Mouse (Mus musculus) right cerebral cortex, postnatal 36 days (tissue): ENCODE measurements around the gene Psmd5.

ENCODE experiments used
- DNase-seq, 2 experiments: peaks; one replicate each; pipeline ENCODE4 v3.0.0; 2022; ENCODE audit warnings: low spot score in 2 of 2, mixed read lengths in 1 of 2

Psmd5 gene

DNA sequence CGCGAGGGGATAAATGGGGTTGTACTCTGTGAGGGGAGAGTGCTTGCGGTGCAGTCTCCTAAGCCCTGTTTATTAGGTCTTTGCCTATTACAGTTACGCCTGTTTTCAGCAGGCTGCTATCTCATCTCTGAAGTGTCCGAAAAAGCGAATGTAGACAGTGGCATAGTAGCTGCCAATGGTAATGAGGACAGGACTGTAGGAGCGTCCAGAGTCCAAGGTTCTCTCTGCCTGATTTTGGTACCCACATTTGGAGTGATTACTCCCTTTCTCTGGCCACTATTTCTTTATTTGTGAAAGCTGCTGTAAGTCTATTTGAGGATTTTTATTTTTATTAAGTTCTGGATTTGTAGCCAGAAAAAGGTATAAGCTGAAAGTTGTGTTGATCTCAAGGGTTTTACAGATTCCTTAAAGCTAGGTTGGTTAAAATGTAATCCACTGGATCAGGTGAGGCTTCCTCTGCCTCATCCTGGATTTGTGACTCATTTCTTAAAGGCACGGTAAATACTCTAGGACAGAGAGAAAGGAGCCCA lies at the start of gene Psmd5:
Psmd5 (minus strand) TSS at position 153 of the 530 bp plus-strand sequence.
- DNase-seq = no peak

DNA sequence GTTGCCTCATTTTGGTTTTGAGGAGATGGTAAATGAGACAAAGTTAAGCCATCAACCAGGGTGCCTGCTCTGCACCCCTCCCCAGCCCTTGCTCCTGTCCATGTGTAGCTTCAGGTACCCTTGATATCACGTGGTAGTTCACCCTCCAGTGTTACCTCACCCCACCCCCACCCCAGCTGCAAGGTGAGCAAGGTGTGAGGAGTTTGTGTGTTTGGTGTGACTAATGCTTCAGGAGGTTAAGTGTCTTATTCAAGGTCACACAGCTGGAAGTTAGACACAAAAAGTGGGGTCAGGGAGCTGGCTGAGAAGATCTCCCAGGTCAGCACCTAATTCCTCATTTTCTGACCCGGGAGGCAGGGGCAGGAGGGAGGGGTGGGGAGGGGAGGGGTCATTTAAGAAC lies 48.0 kb upstream of the Psmd5 start:
- no peak for DNase-seq

DNA sequence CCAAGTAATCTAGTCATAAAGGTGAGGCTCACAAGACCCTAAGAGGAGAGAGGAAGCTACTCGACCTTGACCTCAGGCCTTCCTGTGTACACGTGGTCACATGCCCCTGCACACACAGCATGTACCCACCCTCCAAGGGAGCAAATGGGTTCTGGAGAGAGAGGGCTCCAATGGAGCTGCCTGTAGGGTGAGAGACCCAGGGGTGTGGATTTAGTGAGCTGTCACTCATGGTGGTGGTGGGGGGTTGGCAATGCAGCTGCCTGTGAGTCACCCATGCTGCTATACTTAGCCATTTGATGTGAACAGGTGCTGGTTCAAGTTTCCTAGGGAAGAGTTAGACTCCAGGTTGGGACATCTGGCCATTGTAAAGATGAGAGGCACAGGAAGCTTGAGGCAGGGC lies 45.4 kb upstream of the Psmd5 start:
- no peak for DNase-seq

DNA sequence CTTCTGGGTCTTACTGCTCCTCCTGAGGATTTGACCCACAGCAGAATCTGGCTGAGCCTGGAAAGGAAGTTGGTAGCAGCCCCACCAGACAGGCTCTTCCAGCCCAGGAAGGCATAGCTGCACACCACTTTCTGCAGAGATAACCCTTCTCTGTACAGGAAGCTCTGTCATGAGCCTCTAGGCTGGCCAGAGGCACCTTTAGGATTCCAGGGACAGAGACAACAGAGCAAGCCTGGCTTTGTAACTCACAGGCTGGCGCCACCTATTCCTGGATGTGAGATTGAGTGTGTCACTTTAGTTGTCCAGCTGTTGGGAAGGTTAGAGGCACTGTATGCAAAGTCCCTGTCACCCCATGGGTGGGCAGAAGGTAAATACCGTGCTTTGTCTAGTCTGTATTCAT lies 40.3 kb upstream of the Psmd5 start:
- DNase-seq = no peak

GRCm38 (mm10) chr2:34914823-34915082 lies 40.0 kb upstream of the Psmd5 start:
- DNase-seq = no peak

DNA sequence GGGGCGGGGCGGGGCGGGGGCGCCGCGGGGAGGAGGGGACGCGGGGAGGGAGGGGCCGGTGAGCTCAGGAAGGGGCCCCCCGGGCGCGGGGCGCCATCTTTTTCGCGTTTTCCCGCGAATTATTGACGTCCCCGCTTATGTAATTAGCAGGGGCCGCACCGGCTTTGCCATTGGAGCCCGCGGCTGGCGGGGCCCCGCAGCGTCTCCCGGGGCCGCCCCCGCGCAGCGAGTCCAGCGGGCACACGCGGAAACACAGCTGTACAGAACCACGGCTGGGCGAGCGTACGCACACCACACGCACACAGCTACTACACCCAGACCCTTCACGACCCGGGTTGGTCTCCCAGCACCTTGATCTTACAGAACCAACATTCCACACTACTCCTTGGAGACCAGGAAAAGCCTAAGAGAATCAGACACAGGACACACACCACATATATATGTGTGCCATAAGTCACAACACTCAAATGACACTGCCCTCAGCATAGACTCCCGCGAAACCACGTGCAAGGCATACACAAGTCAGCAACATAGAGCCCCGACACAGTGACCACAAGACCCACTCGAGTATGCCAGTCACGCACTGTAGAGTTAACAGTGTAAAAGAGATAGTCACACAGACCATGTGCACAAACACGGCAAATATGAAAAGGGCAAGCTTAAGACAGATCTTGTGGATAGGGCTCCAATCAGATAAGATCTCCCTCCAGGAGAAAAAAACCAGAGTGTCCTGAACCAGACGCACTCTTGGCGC lies 39.5 kb upstream of the Psmd5 start:
- peak in 1 of 2 experiments; percentile 35 for DNase-seq

DNA sequence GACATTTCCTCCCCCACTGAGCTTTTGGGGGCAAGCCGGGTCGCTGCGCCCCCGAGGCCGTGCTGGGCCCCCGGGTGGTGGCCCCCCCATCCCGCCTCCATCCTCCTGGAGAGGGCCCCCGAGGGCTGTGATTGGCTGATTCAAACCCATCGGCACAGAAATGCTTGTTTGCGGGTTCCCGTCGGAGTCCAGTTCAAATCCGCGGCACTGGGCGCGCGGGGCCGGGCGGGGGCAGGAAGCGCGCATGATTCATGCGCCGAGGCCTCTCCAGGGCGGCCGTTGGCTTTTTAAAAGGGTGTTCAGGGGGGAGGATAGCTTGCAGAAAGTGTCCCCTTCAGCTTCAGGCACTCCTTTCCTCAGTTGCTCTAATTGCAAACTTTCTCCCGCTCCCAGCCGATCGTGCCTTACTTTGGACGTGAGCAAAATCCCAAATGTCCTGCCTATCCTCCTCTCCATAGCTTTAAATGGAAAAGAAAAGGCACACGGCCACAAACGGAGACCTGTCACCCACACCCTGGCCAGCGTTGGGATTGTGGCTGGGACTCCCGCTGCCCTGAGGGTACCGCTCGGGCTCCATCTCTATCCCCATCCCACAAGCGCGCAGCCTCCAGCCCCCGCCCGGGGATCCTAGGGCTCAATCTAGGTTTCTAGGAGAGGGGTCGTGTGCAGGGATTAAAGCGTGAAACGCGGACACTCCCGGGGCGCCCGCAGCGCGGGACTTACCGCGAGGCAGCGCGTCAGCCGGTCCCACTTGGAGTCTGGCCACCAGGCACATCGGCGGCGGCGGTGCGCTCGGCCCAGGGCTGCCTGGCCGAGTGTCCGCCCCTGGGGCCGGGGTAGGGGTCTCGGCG lies 38.7 kb upstream of the Psmd5 start, which contains the start of gene Phf19:
Phf19 (minus strand) TSS at position 809 of the 851 bp plus-strand sequence.
- no peak for DNase-seq

DNA sequence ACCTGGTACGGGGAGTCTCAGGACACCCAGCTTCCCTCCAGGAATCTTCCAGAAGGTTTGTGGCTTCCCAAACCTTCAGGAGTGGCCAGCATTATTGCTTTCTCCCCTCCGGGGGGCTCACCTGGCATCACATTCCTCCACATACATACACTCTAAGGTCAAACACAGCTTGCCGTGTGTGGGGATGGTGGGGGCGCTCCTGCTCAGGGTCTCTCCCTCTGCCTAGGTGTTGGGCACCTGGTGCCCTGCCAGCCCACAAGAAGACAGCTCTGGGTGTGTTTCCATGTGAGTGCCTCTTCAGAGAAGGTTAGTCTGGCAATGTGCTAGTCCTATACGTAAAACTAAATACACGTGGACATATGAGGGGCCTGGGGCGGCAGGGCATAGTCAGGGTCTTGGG lies 37.8 kb upstream of the Psmd5 start:
- DNase-seq = no peak

- DNase-seq = no peak
Observed at GRCm38 (mm10) chr2:34911871-34912270, 37.1 kb upstream of the Psmd5 start.

DNA sequence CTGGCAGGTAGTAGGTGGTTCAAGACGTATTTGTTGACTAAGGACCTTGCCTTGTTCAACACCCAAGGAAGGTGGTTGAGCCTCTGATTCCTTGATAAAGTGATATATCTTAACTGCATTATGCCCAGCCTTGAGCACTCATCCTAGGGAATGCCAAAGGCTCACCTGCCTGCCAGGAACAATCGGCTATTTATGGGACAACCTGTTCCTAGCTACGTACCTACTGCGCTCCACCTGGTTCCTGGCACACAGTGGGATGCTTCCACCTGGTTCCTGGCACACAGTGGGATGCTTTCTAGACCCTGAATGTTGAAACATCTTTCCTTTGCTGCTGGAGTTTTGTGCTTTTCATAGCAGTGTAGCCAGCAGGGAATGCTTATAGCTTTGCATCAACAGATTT lies 35.0 kb upstream of the Psmd5 start:
- no peak for DNase-seq

DNA sequence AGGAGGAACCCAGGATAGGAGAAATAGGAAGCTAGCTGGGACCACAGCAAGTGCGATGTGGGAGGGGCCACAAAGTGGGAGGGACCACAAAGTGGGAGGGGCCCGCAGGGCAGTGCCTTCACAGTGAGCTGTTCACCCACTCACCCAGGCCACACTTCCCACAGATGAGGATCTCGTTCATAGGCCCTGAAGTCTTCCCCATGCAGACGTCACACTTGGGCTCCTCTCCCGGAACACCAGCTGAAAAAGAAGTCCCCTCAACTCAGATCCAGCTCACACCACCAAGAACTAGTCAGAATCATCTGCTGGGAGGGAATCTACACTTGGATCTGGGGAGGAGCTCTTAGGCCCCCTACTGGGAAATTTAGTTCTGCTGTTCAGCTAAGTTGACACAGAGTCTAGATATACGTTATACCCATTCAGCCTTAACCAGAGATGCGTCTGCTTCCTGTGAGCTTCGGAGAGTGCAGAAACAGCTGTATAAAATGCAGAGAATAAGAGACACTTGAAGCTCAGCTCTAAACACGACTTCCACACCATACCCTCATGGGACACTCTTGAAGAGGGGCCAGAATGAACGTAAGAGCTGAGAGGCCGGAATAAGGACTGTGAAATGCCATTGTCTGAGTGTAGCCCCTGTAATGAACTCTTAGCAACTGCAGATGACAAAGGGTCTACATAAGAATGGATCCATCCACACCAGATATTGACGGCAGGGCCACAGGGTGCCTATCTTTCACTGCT lies 32.3 kb upstream of the Psmd5 start:
- no peak for DNase-seq

GRCm38 (mm10) chr2:34906426-34906825 lies 31.7 kb upstream of the Psmd5 start:
- no peak for DNase-seq

DNA sequence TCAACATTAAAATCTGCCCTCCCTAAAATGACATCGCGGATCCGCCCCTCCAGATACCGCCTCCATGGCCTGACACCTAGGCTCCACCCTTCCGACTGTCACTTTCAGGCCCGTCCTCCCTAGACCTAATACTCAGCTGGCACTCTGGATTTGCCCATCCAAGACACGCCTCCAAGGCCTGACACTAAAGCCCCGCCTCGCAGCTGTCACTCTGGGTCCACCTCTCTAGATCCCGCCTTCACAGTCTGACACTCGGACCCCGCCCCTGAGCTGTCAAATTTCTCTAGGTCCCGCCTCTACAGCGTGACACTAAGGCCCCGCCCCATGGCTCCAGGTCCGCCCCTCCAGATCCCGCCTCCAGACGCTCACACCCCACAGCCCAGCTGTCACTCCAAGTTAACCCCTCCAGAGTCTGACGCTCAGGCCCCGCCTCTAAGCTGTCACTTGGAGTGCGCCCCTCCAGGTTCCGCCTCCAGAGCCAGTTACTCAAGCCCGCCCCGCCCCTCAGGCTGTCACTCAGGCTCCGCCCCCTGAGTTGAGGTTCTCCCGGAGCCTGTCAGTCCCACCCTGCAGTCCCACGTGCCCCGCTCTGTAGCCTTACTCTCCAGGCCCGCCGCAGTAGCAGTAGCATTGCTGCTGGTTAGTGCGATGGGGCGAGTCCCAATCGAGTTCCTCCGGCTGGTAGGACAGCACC lies 30.2 kb upstream of the Psmd5 start:
- DNase-seq = peak; percentile 98 to 99

DNA sequence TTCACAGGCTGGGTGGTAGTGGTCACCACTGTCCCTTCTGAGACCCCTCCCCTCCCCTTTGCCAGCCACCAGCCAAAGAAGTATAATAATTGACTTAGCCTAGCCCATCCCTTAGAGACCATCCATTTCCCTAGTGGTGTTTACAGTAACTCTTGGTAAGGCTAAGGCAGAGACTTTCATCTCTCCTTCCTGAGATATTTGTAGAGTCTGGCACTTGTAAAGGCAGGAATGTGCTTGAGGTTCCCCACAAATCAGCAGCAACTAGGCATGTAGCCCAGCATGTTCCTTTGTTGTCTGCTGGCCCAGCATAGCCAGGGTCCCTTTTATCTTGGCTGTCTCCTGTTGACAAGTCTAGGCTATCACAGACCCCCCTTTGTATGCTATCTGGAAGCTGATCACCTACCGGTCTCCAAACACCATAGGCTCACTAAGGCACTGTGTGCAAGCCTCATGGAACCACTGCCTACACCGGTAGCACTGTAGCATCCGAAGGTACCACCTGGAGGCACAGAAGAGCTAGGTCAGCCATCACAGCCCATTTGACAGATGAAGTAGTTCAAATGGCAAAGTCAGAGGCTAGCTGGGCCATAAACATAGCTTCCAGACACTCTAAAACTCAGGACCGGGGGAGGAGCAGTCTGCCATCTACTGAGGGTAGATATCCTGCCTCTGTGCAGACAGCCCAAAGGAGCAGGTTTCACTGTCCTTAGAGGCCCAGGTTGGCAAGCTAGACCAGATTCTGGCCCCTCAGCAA lies 29.1 kb upstream of the Psmd5 start:
- DNase-seq = no peak

DNA sequence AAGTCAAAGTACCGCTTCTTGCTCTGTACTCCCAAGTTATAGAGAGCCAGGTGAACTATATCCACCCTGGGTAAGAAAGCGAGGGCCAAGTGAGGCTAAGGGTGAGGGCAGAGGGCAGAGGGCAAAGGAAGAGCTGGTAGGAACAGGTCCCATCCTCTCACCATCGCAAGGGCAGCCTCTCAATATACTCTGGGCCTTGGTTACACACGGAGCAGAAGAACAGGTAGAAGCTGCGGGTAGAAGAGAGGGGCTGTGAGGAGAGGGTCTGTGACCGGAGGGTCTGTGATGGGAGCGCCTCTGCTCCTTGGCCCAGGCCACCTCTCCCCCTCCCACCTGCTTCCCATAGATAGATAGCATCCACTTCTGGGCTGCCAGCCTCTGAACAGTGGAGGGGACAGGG lies 28.4 kb upstream of the Psmd5 start:
- DNase-seq = no peak

DNA sequence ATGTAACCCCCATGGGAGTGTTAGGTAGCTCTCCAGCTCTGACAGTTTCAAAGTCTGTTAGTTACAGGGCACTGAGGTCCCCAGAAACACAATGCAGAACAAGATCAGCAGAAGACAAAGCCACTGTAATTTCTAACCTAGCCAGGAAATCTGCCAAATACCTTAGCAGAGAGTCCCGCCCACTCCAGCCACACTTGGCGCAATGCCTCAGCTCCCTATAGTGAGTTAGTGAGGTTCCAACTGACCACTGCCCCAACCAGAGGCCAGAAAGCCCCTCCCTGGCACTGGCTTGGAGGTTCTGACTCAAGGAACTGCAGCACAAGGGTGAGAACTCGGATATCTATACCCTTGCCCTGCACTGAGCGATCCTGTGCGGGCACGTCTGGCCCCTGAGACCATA lies 28.0 kb upstream of the Psmd5 start:
- DNase-seq = no peak

- no peak for DNase-seq
Observed at GRCm38 (mm10) chr2:34901726-34902125, 27.0 kb upstream of the Psmd5 start.

DNA sequence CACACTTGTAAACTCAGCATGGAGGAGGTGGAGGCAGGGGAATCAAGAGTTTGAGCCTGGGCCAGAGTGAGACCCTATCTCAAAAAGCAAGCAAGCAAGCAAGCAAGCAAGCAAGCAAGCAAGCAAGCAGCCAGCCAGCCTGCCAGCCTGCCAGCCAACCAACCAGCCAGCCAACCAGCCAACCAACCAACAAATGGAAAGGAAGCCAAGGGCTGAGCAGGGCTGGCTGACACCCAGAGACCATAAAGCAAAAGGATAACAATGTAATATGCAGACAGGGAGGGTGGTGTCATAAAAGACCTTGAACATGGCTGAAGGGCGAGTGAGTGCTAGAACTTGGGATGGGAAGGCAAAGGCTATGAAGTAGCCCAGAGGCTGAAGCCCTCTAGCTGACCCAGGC lies 25.6 kb upstream of the Psmd5 start:
- no peak for DNase-seq

GRCm38 (mm10) chr2:34899682-34900081 lies 24.9 kb upstream of the Psmd5 start:
- no peak for DNase-seq

GRCm38 (mm10) chr2:34897820-34898219 lies 23.1 kb upstream of the Psmd5 start:
- no peak for DNase-seq
